Mouse (Mus musculus): Measurements from ENCODE around the gene Tfb1m. TPM values are rescaled to one million over a fixed set of nuclear protein-coding genes. Genes with fewer than 3 reads are reported as not detected.

Tfb1m gene
- polyA plus RNA-seq, 1 experiment: 35.6 TPM

- no peak overlapping the region for H3K9ac ChIP-seq (ENCODE audit: low read depth, poor library complexity, severe bottlenecking)
- no peaks in the 10 kb centered on the region for H3K36me3 ChIP-seq (ENCODE audit: control insufficient read depth, insufficient read depth, low read length, poor library complexity, severe bottlenecking)
- H3K27me3 ChIP-seq (ENCODE audit: control insufficient read depth, insufficient read depth, low read length, poor library complexity, severe bottlenecking): no peaks in the 10 kb centered on the region
- no peaks in the 10 kb centered on the region for H3K9me3 ChIP-seq (replicated peaks; ENCODE audit: control insufficient read depth, insufficient read depth, low read length, poor library complexity, severe bottlenecking)
- no peaks in the 10 kb centered on the region for H3K4me1 ChIP-seq (ENCODE audit: control insufficient read depth, insufficient read depth, low read length)
- TF ChIP-seq EP300 (IDR thresholded peaks at IDR 0.05; ENCODE audit: insufficient read depth, low read depth, low read length): no peak
- H3K4me3 ChIP-seq (ENCODE audit: low read depth, low read length): no peak overlapping the region
- H3K27ac ChIP-seq (ENCODE audit: insufficient read depth, low read length): no peak overlapping the region
These were observed 67.2 kb downstream of the Tfb1m start for GRCm38 (mm10) chr17:3490216-3490895.

GRCm38 (mm10) chr17:3487721-3488601, 69.6 kb downstream of the Tfb1m start:
- no peaks in the 10 kb centered on the region for H3K4me1 ChIP-seq (ENCODE audit: control insufficient read depth, insufficient read depth, low read length)
- H3K9me3 ChIP-seq (replicated peaks; ENCODE audit: control insufficient read depth, insufficient read depth, low read length, poor library complexity, severe bottlenecking): no peaks in the 10 kb centered on the region
- no peaks in the 10 kb centered on the region for H3K27me3 ChIP-seq (ENCODE audit: control insufficient read depth, insufficient read depth, low read length, poor library complexity, severe bottlenecking)
- H3K36me3 ChIP-seq (ENCODE audit: control insufficient read depth, insufficient read depth, low read length, poor library complexity, severe bottlenecking): no peaks in the 10 kb centered on the region
- no peak for TF ChIP-seq CTCF (IDR thresholded peaks at IDR 0.05; ENCODE audit: low read depth, low read length)
- TF ChIP-seq POLR2A (IDR thresholded peaks at IDR 0.05; ENCODE audit: insufficient read depth, low read length): no peak
- no peak for TF ChIP-seq EP300 (IDR thresholded peaks at IDR 0.05; ENCODE audit: insufficient read depth, low read depth, low read length)
- no peak overlapping the region for H3K4me3 ChIP-seq (ENCODE audit: low read depth, low read length)
- H3K27ac ChIP-seq (ENCODE audit: insufficient read depth, low read length): no peak overlapping the region
- H3K9ac ChIP-seq (ENCODE audit: low read depth, poor library complexity, severe bottlenecking): no peak overlapping the region

GRCm38 (mm10) chr17:3487211-3487610, 70.4 kb downstream of the Tfb1m start:
- H3K27ac ChIP-seq (ENCODE audit: insufficient read depth, low read length): no peak overlapping the region
- H3K9ac ChIP-seq (ENCODE audit: low read depth, poor library complexity, severe bottlenecking): no peak overlapping the region
- no peaks in the 10 kb centered on the region for H3K27me3 ChIP-seq (ENCODE audit: control insufficient read depth, insufficient read depth, low read length, poor library complexity, severe bottlenecking)
- H3K9me3 ChIP-seq (replicated peaks; ENCODE audit: control insufficient read depth, insufficient read depth, low read length, poor library complexity, severe bottlenecking): no peaks in the 10 kb centered on the region
- TF ChIP-seq CTCF (IDR thresholded peaks at IDR 0.05; ENCODE audit: low read depth, low read length): no peak
- TF ChIP-seq POLR2A (IDR thresholded peaks at IDR 0.05; ENCODE audit: insufficient read depth, low read length): no peak
- TF ChIP-seq EP300 (IDR thresholded peaks at IDR 0.05; ENCODE audit: insufficient read depth, low read depth, low read length): no peak
- no peak overlapping the region for H3K4me3 ChIP-seq (ENCODE audit: low read depth, low read length)
- no peaks in the 10 kb centered on the region for H3K36me3 ChIP-seq (ENCODE audit: control insufficient read depth, insufficient read depth, low read length, poor library complexity, severe bottlenecking)
- no peaks in the 10 kb centered on the region for H3K4me1 ChIP-seq (ENCODE audit: control insufficient read depth, insufficient read depth, low read length)

- Histone ChIP-seq H3K4me3 (ENCODE audit: low read depth, low read length) (no peak overlapping the region), H3K36me3 (ENCODE audit: control insufficient read depth, insufficient read depth, low read length, poor library complexity, severe bottlenecking) (no peaks in the 10 kb centered on the region), H3K9ac (ENCODE audit: low read depth, poor library complexity, severe bottlenecking) (no peak overlapping the region)
These were observed 71.7 kb downstream of the Tfb1m start for GRCm38 (mm10) chr17:3485851-3486250.

GRCm38 (mm10) chr17:3483091-3483490, 74.5 kb downstream of the Tfb1m start:
- no peaks in the 10 kb centered on the region for H3K9me3 ChIP-seq (replicated peaks; ENCODE audit: control insufficient read depth, insufficient read depth, low read length, poor library complexity, severe bottlenecking)
- no peak overlapping the region for H3K4me3 ChIP-seq (ENCODE audit: low read depth, low read length)
- H3K4me1 ChIP-seq (ENCODE audit: control insufficient read depth, insufficient read depth, low read length): no peaks in the 10 kb centered on the region
- no peaks in the 10 kb centered on the region for H3K27me3 ChIP-seq (ENCODE audit: control insufficient read depth, insufficient read depth, low read length, poor library complexity, severe bottlenecking)
- no peak for TF ChIP-seq EP300 (IDR thresholded peaks at IDR 0.05; ENCODE audit: insufficient read depth, low read depth, low read length)
- TF ChIP-seq CTCF (IDR thresholded peaks at IDR 0.05; ENCODE audit: low read depth, low read length): no peak
- no peak for TF ChIP-seq POLR2A (IDR thresholded peaks at IDR 0.05; ENCODE audit: insufficient read depth, low read length)
- no peak overlapping the region for H3K9ac ChIP-seq (ENCODE audit: low read depth, poor library complexity, severe bottlenecking)
- no peaks in the 10 kb centered on the region for H3K36me3 ChIP-seq (ENCODE audit: control insufficient read depth, insufficient read depth, low read length, poor library complexity, severe bottlenecking)
- H3K27ac ChIP-seq (ENCODE audit: insufficient read depth, low read length): no peak overlapping the region

More at GRCm38 (mm10) chr17:3485851-3486250, 71.7 kb downstream of the Tfb1m start:
- TF ChIP-seq EP300 (IDR thresholded peaks at IDR 0.05; ENCODE audit: insufficient read depth, low read depth, low read length): no peak
- no peak for TF ChIP-seq POLR2A (IDR thresholded peaks at IDR 0.05; ENCODE audit: insufficient read depth, low read length)
- no peak for TF ChIP-seq CTCF (IDR thresholded peaks at IDR 0.05; ENCODE audit: low read depth, low read length)
- Histone ChIP-seq H3K9me3 (replicated peaks; ENCODE audit: control insufficient read depth, insufficient read depth, low read length, poor library complexity, severe bottlenecking) (no peaks in the 10 kb centered on the region), H3K27ac (ENCODE audit: insufficient read depth, low read length) (no peak overlapping the region), H3K27me3 (ENCODE audit: control insufficient read depth, insufficient read depth, low read length, poor library complexity, severe bottlenecking) (no peaks in the 10 kb centered on the region), H3K4me1 (ENCODE audit: control insufficient read depth, insufficient read depth, low read length) (no peaks in the 10 kb centered on the region)

Measured in ES-Bruce4 (cell line).